Mouse (Mus musculus): ENCODE data around the gene Tom1.

Tom1 gene

GRCm38 (mm10) chr8:75042171-75042570, 8.7 kb downstream of the Tom1 start:
- no peak for DNase-seq (ENCODE audit: low read depth, low spot score)

GRCm38 (mm10) chr8:75042974-75043373, 9.5 kb downstream of the Tom1 start:
- no peak for DNase-seq (ENCODE audit: low read depth, low spot score)

- DNase-seq (ENCODE audit: low read depth, low spot score), result no peak
Measured at GRCm38 (mm10) chr8:75046303-75046702, 12.8 kb downstream of the Tom1 start.

- DNase-seq (ENCODE audit: low read depth, low spot score), result no peak
Measured at GRCm38 (mm10) chr8:75047784-75048183, 14.3 kb downstream of the Tom1 start.

- no peak for DNase-seq (ENCODE audit: low read depth, low spot score)
Measured at GRCm38 (mm10) chr8:75053342-75053741, 19.8 kb downstream of the Tom1 start.

- no peak for DNase-seq (ENCODE audit: low read depth, low spot score)
Measured at GRCm38 (mm10) chr8:75055673-75056072, 22.2 kb downstream of the Tom1 start.

GRCm38 (mm10) chr8:75060022-75060421, 26.5 kb downstream of the Tom1 start:
- no peak for DNase-seq (ENCODE audit: low read depth, low spot score)

- no peak for DNase-seq (ENCODE audit: low read depth, low spot score)
Measured at GRCm38 (mm10) chr8:75060815-75061214, 27.3 kb downstream of the Tom1 start.

- no peak for DNase-seq (ENCODE audit: low read depth, low spot score)
Measured at GRCm38 (mm10) chr8:75063290-75063689, 29.8 kb downstream of the Tom1 start.

GRCm38 (mm10) chr8:75064790-75065189, 31.3 kb downstream of the Tom1 start:
- DNase-seq (ENCODE audit: low read depth, low spot score), result no peak

- DNase-seq (ENCODE audit: low read depth, low spot score), result no peak
Measured at GRCm38 (mm10) chr8:75067287-75067686, 33.8 kb downstream of the Tom1 start.

- no peak for DNase-seq (ENCODE audit: low read depth, low spot score)
Measured at GRCm38 (mm10) chr8:75070297-75070696, 36.8 kb downstream of the Tom1 start.

GRCm38 (mm10) chr8:75071627-75072346, 38.3 kb downstream of the Tom1 start:
- DNase-seq (ENCODE audit: low read depth, low spot score), result peak; percentile 87

- no peak for DNase-seq (ENCODE audit: low read depth, low spot score)
Measured at GRCm38 (mm10) chr8:75074876-75075275, 41.4 kb downstream of the Tom1 start.

- no peak for DNase-seq (ENCODE audit: low read depth, low spot score)
Measured at GRCm38 (mm10) chr8:75078215-75078614, 44.7 kb downstream of the Tom1 start.

GRCm38 (mm10) chr8:75078851-75079250, 45.3 kb downstream of the Tom1 start:
- DNase-seq (ENCODE audit: low read depth, low spot score), result no peak

- DNase-seq (ENCODE audit: low read depth, low spot score), result no peak
Measured at GRCm38 (mm10) chr8:75081364-75082040, 48.0 kb downstream of the Tom1 start.

GRCm38 (mm10) chr8:75082181-75082805, 48.8 kb downstream of the Tom1 start:
- no peak for DNase-seq (ENCODE audit: low read depth, low spot score)

- peak; percentile 99 for DNase-seq (ENCODE audit: low read depth, low spot score)
Measured at GRCm38 (mm10) chr8:75083846-75084245, 50.3 kb downstream of the Tom1 start.

- DNase-seq (ENCODE audit: low read depth, low spot score), result no peak
Measured at GRCm38 (mm10) chr8:75084382-75085064, 51.0 kb downstream of the Tom1 start.

- DNase-seq (ENCODE audit: low read depth, low spot score), result no peak
Measured at GRCm38 (mm10) chr8:75086002-75086401, 52.5 kb downstream of the Tom1 start.

GRCm38 (mm10) chr8:75087127-75087526, 53.6 kb downstream of the Tom1 start:
- DNase-seq (ENCODE audit: low read depth, low spot score), result no peak
